Mouse (Mus musculus) heart, postnatal 10 days (tissue): ENCODE measurements at regions not wholly inside any gene's neighbourhood (a gene's known extent, or its start where the extent isn't known, plus 50 kb on each side); places are given as distances from the start of the nearest gene placed in this dataset.

Experiments used
- DNase-seq, 2 experiments: peaks; one replicate each; pipeline ENCODE4 v3.0.0; 2021
- intact Hi-C: fragments of 180-260 bp; cut with DNase I; formaldehyde crosslinking; loops from one replicate; pipeline ENCODE4 v1.15.1; 2025

DNA sequence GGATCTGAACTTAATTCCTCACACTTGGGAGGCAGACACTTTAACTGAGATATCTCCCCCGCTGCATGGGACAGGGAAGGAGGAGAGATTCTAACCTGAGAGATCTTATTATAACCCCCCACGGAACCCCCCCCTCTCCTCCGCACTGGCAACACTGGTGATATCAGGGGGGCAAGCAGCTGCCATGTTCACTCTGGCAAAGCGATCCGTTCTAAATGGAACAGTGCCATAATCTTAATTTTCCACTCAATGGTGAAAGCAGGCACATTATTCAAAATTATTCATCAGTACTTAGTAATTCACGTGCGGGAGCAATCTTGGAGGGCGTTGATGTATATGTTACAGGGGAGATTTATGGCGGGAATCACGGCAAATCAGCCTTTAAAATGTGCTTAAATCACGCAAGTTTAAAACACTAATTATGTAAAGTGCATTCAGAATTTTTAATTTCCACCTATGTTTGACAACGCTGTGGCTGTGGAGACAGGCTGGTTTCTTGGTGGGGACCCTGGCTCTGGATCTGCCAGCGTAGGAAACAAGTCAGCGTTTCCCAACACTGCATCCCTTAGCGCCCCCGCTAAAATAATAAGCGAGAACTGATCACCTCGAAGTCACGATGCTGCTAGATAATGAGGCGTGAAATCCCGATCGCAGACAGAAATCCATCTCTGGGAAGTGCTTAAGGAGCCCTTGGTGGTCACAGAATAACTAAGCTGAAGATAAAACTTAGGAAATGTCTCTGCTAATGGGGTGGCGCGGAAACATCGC, 354.7 kb downstream of the Cdh26 start:
- DNase-seq = no peak
- intact Hi-C loops = no loop called here

GRCm38 (mm10) chr2:178785843-178786242, 355.5 kb downstream of the Cdh26 start:
- peak in 1 of 2 experiments; percentile 17 for DNase-seq

DNA sequence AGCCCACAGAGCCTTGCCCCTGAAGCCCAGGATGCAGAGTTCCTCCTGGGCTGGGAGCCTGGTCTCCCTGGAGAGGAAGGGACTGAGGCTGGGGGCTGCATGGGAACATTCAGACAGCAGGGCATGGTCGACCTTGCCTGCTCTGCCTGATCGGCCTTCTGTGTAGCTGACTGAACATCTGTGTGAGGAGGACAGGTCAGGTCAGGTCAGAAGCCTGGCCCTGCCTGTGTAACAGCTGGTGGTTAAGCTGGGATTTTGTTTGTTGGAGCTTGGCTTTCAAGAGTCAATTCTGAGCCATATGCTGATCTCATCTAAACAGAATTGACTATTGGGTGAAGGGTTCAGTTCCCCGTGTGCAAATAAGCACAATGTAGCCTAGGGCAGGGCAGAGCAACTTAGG, 365.5 kb downstream of the Cdh26 start:
- intact Hi-C loops = no loop called here

More at GRCm38 (mm10) chr2:178785843-178786242, 355.5 kb downstream of the Cdh26 start:
- intact Hi-C loops = no loop called here

GRCm38 (mm10) chr2:178801464-178801863, 371.1 kb downstream of the Cdh26 start:
- no peak for DNase-seq
- intact Hi-C loops = no loop called here

More for the DNA sequence above, 365.5 kb downstream of the Cdh26 start:
- peak in 1 of 2 experiments; percentile 28 for DNase-seq

DNA sequence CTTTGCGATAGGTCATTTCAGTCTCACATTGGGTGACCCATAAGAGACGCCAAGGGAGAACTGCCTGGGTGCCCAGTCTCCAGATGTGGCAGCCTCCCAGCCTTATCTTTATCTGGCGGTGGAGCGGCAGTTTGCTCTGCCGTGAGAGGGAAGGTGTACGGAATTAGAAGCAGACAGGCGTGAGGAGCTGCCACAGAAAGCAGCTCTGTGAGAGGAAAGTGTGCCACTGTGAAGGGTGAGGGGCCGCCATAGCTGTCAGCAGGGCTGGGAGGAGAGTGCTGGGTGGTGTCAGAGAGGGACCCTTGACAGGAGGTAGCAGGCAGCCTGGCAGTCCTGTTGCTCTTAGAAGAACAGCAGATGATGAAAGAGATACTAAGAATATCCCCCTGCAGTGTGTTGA, 375.0 kb downstream of the Cdh26 start:
- intact Hi-C loops = no loop called here

GRCm38 (mm10) chr2:178821552-178821951, 391.2 kb downstream of the Cdh26 start:
- intact Hi-C loops = no loop called here
- peak in 1 of 2 experiments; percentile 36 for DNase-seq

More for the DNA sequence above, 375.0 kb downstream of the Cdh26 start:
- DNase-seq = peak; percentile 55 to 60

DNA sequence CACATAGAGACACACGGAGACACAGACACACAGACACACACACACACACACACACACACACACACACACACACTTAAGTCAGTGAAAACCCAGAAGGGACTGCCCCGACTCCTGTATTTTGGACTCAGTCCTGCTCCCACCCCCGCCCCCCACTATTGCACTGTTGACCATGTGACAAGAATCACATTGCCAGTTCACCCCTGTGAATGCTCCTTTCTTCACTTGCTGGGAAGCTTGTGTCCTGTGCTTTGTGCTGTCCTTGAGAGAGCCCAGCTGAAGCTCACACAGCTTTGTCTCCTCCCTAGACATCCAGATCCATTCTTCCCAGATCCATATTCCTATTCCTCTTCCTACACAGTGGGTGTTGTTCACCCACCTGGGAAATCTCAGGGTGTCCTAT, 400.0 kb downstream of the Cdh26 start:
- intact Hi-C loops = no loop called here
- DNase-seq = no peak

DNA sequence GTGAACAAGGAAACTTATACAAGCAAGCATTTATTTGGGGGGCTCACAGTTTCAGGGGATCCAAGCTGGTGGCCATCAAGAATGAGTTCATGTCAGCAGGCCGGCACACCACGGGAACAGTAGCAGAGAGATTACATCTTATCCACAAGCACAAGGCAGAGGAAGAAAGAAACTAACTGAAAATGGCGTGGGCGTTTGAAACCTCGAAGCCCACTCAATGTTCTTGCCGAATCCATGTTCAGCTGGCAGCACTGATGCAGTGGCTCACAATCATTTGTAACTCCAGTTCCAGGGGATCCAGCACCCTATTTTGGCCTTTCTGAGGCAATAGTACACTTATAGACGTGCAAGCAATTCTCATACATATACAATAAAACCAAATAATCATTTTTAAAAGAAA, 404.7 kb downstream of the Cdh26 start:
- intact Hi-C loops = no loop called here
- DNase-seq = no peak

DNA sequence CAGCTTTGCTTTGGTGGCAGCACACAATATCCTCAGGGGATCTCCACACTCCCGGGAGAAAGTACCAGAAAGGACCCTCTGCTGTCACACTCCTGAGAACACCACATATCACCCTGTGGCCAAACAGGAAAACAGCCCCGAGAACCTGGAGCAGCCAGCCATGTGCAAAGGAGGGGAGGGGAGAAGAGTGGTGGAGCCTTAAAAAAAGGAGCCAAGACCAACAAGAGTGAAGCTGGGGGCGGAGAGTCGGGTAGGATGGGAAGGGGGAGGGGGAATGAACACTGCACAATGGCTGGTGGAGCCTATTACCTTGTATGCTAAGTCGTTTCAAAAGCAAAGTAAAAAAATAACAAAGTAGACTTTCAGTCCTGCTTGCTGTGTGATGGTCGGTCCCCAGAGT, 408.2 kb downstream of the Cdh26 start:
- intact Hi-C loops = no loop called here
- DNase-seq = no peak

DNA sequence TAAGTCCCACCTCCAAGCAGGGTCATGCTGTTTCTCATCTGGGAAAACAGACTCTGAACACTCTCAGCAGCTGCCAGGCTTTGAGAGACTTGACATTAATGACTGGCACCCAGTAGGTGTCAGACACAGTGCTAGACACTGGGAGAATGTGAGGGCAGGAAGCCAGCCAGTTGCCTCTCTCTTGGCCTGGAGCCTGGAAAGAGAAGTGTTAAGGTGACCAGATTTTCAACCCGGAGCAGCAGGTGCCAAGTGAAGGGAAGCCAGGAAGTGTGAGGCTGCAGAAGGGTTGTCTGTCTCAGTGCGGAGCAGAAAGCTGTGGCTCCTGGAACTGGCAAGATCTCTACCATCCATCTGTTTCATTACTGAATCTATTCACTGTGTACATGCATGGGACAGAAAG, 410.6 kb downstream of the Cdh26 start:
- peak; percentile 92 to 94 for DNase-seq
- intact Hi-C loops = loop anchor here (10.0 kb wide), 1 partner anchor 336 kb away; no protein-coding TSS in a partner anchor

- DNase-seq = no peak
Measured at GRCm38 (mm10) chr2:178842595-178842994, 412.3 kb downstream of the Cdh26 start.

DNA sequence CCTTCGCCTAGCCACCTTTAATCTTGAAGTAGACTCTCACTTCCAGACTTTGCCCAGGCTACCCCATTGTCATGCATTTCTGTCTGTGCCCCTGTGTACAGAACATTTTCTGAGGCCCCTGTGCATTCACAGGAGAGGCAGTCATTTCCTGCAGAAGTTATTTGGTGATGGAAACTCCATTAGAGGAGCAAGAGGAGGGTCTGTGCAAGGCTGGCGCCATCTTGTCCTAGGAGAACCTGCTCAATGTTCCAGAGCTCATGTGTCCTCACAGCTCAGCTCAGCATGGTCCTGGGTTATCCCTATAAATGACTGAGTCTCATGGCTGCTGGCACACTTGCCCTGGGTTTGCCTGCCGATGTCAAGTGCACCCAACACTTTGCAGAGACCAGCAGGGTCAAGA, 413.1 kb downstream of the Cdh26 start:
- no peak for DNase-seq
- intact Hi-C loops = loop anchor here (10.0 kb wide), 1 partner anchor 339 kb away; no protein-coding TSS in a partner anchor

More at GRCm38 (mm10) chr2:178842595-178842994, 412.3 kb downstream of the Cdh26 start:
- intact Hi-C loops = loop anchor here (10.0 kb wide), 1 partner anchor 338 kb away; no protein-coding TSS in a partner anchor

GRCm38 (mm10) chr2:178844561-178844960, 414.2 kb downstream of the Cdh26 start:
- DNase-seq = no peak
- intact Hi-C loops = loop anchor here (10.0 kb wide), 1 partner anchor 340 kb away; no protein-coding TSS in a partner anchor

DNA sequence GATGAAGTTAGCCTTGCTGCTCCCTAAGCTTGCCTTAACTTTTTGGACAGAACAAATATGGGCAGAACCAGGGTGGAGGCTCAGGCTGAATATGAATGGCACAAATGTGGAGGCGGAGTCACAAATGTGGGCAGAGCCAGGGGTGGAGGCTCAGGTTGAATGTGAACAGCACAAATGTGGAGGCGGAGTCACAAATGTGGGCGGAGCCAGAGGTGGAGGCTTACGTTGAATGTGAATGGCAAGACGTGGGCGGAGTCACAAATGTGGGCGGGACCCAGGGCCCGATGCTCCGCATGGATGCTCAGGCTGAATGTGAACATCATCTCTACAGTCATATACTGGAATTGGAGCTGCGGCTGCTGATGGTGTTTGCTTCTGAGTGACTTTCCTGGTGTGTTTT, 420.0 kb downstream of the Cdh26 start:
- intact Hi-C loops = no loop called here
- DNase-seq = no peak

DNA sequence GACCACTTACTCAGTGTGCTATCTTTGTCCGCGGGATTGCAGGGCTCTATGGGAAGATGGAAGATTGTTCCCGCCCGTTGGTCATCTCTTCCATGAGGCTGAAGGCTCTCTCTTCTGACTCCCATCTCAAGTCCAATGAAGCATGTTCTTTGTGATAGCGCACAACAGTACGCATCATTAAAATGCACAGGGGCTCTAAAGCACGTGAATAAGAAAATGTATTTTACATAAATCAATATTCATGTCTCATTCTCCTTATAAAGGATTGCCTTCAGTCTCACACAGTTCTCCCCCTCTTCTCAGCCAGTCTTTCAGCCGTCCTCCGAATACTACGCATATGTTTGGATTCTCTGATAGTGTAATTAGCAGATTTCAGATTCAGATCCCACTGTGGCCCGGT, 420.4 kb downstream of the Cdh26 start:
- no peak for DNase-seq
- intact Hi-C loops = no loop called here

DNA sequence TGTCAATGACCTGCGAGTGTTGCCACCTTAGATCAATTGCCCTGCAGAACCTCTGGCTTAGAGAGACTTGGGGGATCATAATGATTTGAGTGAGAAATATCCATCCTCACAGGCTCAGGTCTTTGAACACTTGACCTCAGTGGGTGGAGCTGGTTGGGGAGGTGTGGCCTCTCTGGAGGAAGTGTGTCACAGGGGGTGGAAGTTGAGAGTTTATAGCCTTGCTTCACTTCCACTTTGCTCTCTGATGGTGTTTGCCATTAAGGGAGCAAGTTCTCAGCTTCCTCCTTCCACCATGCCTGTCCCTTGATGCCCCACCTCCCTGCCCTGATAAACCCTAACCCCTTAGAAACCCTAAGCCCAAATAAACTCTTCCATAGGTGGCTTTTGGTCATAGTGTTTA, 423.7 kb downstream of the Cdh26 start:
- DNase-seq = no peak

DNA sequence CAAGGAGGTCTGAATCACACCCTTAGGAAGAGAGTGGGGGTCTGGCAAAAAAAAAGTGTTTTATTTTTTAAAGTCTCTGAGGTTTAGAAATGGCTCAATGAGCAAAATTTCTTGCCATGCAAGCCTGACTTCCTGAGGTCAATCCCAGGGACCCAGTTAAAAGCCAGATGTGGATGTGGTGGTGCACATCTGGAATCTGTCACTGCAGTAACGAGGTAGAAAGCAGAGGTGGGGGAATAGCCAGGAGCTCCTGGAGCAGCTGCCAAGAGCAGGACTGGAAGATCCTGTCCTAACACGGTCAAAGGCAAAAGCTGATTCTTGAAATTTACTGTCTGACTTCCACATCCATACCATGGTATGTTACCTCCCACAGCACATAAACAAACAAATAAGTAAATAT, 424.4 kb downstream of the Cdh26 start:
- intact Hi-C loops = no loop called here
- DNase-seq = no peak

More for the DNA sequence above, 423.7 kb downstream of the Cdh26 start:
- intact Hi-C loops = no loop called here

- DNase-seq = no peak
- intact Hi-C loops = no loop called here
Measured at GRCm38 (mm10) chr2:178862620-178863019, 432.3 kb downstream of the Cdh26 start.

DNA sequence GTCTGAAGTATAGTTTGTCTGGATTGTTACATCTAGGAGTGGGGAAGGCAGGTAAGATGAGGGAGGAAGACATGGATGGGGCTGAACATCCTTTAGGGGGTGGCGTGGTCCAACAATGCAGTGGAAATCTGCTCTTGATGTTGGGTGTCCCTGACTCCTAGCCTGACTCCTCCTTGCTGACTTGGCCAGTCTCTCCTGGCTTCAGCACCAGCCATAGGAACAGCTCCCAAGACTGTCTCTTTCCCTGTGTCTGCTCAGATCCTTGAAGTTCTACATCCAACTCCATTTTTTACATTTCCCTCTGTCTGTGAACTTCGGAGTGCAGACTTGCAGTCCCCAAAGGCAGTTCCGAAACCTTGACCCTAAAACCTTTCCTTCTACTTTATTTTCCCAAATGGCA, 436.8 kb downstream of the Cdh26 start:
- DNase-seq = peak; percentile 27 to 61
- intact Hi-C loops = no loop called here

GRCm38 (mm10) chr2:178869160-178869559, 438.8 kb downstream of the Cdh26 start:
- no peak for DNase-seq
- intact Hi-C loops = no loop called here

DNA sequence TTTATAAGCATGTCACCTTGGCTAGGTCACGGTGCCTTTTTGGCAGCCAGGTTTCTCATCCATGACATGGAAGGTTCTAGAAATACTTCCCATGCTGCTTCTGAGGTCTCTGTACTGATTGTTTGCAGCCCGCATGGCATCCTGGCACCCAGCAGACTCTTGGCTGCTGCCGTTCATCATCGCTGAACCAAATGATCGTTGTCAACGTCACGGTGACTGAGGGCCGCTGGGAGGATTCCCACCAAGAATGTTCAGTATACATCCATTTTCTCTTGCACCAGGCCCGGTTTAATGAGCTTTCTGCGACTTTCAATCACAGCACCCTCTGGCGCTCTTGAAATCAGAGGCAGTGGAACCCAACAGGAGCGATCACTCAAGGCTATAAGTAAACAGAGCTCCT, 448.1 kb downstream of the Cdh26 start:
- intact Hi-C loops = no loop called here
- DNase-seq = no peak

GRCm38 (mm10) chr2:178885686-178886085, 455.4 kb downstream of the Cdh26 start:
- intact Hi-C loops = loop anchor here (5.0 kb wide), 1 partner anchor 128 kb away; no protein-coding TSS in a partner anchor
- DNase-seq = peak; percentile 29 to 48
